Mouse (Mus musculus) liver (tissue): ENCODE results near the gene Col23a1.

ENCODE experiments used
- DNase-seq: peaks from one replicate; pipeline ENCODE4 v3.0.0-alpha.2; 2020; ENCODE audit warnings: mixed read lengths

Col23a1 gene

DNA sequence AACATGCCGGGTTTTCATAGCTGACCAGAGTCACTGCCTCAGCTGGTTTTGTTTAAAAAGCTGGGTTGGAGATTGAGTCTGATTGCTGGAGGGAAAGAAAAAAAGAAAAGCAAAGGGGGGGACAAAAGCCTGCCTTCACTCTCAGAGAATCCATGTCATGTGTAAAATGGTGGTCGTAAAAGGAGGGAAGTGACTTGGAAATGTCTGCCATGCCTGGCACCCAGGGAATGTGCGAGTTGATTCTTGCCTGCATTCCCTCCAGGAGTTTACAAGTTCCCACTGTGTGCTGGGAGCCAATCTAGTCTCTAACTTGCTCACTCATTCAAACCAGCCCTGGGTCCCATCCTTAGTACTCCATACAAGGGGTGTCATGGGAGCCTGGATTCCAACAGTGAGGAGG, 100.8 kb downstream of the Col23a1 start:
- no peak for DNase-seq

DNA sequence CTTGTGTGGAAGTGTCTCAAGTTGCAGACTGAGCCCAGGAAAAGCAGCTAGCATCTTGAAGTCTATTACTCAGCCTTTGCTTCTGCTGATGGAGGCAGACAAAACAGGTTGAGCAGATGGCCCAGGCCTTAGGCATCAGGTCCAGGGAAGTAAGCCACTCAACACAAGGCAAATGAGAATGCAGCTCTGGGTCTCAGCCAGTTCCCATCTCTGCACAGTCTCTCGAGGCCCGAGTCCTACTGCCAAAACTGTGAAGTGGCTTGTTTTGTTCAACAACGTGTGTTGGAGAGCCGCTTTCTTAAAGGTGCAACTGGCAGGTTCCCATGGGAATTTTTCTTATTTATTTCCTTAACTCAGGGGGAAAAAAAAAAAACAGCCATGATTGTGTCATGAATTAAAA, 101.8 kb downstream of the Col23a1 start:
- DNase-seq = no peak

DNA sequence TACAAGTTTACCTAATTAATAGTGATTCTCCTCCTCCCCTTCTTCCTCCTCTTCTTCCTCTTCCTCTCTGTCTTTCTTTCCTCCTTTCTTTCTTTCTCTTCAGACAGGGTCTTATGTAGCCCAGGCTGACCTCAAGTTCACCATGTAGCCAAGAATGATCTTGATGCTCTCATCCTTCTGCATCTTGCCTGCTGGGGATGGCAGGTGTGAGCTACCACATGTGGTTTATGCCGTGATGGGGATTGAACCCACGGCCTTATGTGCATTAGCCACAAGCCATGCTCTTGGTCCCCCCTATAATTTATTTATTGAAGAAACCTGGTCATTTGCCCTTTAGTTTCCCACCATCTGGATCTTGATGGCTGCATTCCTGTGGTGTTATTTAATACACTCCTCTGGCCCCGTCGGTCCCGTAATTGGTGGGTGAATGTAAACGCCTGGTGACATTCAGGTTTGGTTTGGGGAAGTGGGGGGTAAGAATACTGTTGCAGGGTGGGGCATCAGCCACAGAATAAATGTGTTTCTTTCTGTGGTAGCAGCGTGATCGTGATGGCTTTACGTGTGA, 104.7 kb downstream of the Col23a1 start:
- DNase-seq = no peak

DNA sequence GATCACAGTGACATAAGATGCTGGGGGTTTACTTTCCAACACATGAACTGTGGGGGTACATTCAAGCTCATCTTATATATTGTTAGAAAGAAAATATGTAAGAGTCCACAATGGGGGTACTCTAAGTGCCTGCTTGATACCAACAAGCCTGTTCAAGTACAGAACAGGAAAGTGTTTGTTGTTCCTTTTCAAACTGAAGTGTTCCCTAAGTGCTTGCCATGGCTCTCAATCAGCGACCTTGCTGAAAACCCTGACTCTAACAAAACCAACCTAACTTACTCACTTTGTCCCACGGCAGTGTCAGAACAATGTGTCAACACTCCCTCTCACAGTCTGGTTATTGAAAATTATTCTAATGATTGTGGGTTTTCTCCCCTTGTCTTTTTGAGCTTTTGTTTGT, 106.7 kb downstream of the Col23a1 start:
- no peak for DNase-seq

DNA sequence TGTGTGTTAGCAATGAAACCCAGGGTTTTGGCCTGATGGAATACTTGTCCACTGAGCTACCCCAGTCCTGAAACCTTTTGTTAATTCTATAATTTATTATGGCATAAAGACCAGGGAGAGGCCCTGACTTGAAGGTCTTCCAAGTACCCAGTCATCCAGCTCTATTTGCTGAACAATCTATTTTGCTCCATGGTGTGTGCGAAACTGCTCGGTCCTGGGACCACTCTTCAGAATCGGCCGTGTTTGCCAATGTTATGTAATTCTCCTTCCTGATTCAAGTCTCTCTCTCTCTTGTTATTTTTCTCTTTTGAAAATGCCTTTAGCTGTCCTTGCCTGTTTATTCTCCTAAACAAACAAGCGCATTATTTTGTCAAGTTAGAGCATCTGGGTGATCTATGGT, 108.4 kb downstream of the Col23a1 start:
- DNase-seq = no peak

DNA sequence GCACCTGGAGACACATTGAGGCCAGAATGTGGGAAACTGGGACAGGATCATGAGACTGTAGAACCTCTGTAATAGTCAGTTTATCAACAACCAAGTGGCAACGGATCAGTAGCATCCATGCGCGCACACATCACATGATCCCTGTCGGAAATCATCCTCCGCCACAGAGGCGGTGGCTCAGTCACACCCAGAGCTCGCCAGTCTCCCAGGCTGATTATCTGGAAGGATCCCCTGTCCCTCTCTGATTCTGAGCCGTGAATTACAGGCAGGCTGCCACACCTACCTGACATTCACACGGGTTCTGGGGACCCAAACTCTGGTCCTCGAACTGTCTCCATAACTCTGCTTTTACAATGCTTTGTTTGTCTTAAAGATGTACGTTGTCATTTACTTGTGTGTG, 110.6 kb downstream of the Col23a1 start:
- peak; percentile 87 for DNase-seq

DNA sequence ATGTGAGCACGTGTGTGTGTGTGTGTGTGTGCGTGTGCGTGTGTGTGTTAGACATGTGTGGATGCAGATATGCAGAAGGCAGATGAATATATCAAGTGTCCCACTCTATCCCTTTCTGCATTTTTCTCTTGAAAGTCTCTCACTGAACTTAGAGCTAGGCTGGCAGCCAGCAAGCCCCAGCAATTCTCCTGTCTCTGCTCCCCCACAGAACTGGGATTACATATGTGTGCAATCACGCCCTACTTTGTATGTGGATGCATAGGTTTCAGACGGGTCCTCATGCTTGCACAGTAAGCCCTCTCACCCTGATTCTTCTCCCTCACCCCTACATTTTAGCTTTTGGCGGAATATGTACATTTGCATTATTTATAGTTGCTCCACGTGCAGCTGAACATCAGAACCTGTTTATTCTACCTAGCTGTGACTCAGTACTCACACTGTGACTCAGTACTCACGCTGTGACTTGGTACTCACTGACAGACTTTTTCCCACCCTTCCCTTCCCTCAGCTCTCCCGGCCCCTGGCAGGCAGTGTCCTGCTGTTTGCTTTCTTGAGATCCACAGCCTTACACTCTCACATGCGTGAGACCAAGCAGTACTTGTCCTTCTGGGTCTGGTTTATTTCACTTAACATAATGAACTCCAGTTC, 111.9 kb downstream of the Col23a1 start:
- DNase-seq = no peak

DNA sequence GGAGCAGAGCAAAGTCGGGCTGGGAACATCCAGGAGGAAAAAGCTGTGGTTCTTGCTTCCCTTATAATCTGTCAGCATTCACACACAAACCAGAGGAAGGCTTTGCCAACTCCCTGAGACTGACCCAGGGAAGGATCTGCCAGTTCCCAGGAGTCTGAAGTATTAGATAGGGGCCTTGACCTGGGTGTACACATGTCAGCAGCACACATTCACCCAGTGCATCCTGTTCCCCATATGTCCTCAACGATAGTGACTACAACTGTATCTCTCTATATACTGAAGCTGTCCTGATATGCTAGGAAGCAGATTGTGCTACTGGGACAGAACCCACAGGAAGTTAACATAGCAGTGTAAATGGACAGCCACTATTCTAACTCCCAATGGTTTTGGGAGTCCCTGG, 114.2 kb downstream of the Col23a1 start:
- DNase-seq = peak; percentile 69

DNA sequence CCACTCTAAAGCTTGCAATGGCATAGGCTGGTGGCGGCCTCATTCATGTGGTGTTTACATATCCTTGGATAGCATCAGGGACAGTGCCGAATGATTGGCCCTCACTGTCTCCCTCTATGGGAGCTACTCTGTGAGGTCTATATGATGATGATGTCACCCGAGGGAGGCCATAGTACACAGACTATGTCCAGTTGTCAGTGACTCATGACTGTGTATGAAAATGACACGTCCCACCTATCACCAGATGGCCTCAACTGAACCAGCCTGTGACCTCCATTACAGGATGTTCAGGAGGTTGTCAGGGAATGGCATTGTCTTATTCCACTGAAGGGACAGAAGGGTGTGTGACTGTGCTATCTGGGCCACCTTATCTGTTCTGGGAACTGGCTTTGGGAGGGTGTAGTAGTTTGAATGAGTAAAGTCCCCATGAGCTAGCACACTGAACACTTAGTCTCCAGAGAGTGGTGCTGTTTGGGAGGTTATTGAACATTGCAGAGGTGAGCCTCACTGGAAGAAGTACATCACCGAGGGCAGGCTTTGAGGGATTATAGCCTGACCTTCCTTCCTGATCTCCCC, 115.2 kb downstream of the Col23a1 start:
- DNase-seq = peak; percentile 51

DNA sequence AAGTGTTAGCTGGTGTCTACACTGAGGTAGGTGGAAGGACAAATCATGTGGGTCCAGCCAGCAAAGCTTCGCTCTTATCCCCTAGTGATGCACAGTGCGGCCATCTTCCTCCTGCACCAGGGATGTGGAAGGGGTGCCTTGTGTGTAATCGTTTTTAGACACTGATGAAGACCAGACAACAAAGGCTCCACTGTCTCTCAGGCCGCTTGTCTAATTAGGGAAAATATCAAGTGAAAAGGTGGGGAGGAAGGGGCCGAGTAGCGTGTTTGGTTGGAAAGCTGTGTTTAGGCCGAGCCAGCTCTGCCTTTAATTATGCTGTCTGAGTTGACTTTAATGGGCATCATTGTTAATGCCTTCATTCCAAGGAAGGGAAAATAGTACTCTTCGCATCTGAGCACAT, 116.8 kb downstream of the Col23a1 start:
- DNase-seq = no peak

DNA sequence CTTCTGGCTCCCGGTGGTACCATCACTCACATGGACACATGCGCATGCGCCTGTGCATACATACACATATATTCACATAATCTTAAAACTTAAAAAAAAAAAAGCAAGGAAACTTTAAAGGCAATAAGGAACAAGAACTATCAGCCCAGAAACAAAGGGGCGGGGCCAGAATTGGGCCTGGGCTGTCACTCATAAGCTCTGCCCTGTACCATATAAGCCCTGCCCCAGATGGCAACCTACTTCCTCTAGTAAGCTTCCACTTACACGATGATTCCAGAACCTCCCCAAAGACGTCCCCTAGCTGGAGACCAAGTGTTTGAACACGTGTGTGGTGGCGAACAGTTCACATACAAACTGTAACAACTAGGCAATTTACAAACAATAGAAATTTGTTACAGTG, 117.6 kb downstream of the Col23a1 start:
- peak; percentile 77 for DNase-seq

DNA sequence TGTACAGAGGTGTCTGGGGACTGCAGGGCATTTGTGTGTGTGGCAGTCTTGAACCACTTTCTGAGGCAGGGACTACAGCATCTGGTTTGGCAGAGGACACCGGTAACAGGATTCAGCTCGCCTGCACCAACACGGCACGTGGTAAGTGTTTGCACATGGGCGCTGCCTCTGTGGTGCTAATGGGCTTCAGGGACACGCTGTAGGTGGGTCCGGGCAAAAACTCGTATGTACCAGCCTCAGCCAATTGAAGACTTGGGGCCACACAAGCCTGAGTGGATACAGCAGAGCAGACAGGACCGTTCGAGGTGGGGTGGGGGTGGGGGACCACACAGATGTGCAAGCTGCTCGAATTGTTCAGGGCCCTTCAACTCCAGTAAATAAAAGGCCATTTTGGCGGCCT, 121.1 kb downstream of the Col23a1 start:
- no peak for DNase-seq

DNA sequence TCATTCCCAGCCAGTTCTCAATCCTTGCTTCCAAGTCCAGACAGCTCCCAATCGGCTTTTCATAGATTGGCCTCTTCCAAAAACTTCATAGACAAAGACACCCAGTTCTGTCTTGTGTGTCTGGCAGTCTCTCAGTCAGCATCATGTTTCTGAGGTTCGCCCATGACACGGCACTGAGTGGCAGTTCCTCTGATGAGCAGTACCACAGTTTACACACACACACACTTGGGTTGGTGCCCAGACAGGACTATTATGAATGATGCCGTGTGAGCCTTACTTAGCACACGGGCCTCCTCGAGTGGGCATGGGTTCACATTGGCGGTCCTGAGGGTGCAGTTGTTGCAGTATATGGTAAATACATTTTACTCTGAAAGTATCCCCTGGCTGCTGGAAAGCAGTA, 124.8 kb downstream of the Col23a1 start:
- no peak for DNase-seq

DNA sequence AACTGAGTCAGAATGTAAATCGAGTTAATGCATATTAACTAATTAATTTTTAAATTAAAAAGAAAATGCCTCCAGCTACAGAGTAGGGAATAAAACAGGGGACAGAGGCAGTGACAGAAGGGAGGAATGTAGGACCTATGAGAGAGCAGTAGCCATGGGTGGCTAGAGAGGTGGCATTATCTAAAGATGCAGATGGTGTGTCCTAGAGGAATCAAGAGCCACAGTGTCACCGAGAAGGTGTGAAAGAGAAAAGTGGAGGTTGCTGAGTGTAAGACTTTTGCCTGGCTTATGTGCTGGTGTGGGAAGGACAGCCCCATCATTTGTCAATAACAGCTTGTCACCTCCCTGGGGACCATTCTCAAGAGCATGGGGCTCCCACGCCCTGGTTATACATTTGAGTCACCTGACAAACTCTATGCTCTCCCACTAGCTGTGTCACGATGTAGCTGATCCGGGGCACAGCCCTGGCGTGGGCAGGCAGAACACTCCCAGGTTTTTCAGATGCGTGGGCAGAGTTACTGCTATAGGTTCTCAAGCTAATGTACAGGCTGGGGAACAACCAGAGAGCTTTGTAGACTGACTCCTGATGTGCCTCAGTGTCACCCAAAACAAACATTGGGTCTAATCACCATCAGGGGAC, 125.4 kb downstream of the Col23a1 start:
- peak; percentile 39 for DNase-seq

DNA sequence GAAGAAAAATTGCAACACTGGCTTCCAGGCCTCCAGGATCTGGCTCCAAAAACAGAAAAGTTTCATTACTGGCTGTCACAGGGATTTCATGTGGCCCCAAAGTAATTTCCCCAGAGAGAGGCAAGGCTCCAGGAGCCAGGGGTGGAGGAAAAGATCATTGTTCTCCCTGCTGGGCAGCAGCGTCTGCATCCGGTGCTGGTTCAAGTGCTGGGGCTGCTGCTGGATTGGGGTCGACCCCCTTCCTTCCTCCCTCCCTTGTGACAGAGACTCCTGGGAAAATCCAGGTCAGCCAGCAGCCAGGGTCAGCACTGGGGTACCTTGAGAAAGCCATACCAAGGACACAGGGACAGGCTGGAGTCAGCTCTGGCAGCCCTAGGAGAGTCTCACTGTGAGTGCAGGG, 129.1 kb downstream of the Col23a1 start:
- no peak for DNase-seq

DNA sequence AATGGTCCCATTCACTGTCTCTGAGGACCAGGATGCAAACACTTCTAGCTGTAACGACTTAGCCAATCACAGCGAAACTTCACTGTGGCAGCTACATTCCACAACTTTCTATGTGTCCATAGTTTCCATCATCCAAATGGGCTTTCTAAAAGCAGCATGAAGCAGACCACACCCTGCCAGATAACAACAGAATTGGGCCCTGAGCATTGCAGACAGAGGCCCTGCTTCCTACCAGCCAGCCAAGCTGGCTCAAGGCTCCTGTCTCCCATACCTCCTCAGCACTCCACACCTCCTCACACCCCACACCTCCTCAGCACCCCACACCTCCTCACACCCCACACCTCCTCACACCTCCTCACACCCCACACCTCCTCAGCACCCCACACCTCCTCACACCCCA, 132.2 kb downstream of the Col23a1 start:
- peak; percentile 26 for DNase-seq

DNA sequence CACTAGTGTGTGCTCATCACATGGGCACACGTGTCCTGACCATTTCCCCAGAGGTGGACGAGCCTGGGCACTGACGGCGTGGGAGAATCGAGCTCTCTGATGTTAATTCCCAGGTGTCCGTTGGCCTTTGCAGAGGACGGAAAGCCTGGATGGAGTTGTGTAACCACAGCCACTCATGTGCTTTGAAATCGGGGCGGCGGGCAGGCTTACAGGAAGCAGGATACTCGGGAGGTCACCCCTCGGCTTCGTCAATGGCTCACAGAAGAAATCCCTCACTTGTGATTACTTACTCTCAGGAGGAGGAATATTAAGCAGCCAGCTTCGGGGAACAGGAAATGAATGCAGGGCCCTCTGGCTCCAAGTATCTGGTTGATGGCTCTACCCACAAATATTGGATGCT, 133.0 kb downstream of the Col23a1 start:
- DNase-seq = no peak

DNA sequence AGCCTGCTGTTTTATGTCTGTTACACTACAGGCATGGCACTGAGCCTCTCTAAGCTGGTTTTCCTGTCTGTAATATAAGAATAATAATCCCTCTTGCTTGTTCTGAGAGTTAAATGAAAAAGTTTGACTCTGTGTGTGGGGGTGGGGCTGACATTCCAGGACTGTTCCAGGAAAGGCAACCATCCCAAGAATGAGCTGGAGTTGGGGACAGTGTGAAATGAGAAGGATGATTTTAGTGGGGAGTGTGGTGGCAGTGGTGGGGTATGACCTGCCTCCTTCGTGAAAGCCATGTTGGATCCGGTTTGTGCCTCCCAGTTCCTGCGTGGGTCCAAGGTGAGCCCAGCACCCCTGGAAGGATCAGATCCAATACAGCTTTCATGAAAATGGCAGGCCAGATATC, 136.4 kb downstream of the Col23a1 start:
- DNase-seq = no peak

DNA sequence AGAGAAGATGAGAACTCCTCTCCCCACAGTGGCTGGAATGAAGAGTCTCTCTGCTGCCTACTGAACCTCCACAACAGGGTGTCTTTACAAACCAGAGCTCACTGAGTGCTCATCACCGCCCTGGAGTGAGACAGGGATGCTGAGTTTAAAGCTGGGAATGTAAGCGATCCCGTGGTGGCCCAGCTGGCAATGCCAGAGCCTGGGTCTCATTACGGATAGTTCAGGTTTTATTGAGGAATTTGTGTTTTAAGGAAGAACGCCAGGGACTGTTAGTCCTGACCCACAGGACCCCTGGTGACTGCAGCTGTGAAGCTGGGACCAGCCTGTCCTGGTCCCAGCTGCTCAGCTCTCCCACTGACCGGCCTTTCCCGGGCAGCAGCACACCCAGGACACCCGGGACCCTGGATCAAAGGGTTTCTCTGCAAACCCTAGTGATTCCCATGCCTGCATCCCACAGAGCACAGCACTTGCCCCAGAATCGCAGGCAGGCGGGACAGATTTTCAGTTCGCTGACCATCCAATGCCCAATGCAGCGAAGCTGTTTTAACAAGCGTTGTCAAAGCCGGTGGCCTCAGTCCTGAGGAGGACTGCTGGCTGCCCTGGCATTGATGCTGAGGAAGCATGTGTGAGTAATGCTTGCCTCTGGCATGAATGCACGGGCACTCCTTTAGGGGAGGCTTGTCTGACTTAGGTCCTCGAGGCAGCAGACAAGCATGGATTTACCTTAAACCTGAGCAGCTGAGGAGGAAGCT, 139.9 kb downstream of the Col23a1 start:
- no peak for DNase-seq

DNA sequence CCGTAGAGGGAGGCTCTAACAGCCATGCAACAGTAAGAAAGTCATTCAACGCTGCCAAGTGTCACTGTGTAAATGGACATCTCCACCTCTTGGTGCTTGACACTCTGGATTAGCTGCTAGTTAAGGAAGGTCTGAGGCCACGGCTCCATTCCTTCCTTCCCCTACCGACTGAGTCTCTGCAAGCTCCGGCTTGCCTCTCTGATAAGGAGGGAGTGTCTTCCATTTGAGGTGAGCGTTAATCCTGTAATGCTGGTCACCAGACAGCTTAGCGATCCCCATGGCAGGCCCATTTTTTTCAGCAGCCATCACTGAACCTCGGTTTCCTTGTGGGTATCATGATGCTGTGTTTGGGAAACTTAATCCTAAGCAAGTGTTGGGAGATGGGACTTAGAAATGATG, 140.5 kb downstream of the Col23a1 start:
- peak; percentile 62 for DNase-seq

DNA sequence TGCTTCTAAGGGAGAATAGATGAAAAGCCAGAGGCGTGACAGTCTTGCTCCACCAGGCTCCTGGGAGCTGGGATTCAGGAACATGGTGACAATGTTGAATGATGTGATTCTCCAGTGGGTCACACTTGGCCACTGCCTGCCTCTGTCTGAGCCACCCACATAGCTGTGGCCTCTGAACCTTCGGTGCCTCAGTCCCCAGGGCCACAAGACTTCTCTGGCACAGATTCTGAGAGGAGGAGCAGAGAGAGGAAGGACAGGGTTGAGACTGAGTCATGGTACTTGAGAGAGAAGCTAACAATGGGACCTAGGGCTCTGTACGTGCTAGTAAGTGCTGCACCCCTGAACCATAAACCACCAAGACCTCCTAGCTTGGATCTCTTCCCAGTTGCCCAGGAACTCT, 141.6 kb downstream of the Col23a1 start:
- DNase-seq = no peak

DNA sequence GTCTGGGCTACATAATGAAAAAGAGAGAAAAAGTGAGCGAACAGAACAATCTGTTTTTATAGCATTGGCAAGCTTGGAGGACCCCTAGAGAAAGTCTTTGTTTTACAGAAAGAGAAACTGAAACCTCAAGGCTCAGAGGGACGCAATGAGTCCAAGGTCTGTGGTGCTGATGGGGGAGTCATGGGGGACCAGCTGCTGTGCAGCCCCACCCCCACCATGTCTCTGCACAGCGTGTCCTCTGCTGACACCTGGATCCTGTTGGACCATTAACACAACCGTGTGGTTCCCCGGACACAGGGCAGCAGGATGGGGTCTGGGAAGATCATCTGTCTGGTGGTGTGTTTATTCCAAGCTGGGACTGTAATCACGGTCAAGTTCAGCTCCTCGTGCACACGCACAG, 142.2 kb downstream of the Col23a1 start:
- no peak for DNase-seq

DNA sequence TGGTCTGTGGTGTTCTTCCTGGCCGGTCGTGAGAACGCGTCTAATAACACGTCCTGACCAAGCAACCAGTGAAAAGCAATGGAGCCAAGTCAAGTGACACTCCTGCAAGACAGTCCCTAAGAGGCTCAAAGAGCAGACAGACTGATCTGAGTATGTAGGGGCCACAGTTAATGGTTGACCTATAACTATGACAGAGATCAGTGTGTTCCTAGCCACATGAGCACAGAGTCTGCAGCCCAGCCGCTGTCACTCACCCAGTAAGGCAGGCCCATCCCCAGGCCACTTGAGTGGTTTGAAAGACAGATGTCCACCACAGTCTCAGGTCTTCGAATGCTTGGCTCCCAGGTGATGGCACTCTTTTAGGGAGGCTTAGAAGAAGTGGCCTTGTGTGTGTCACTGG, 152.3 kb downstream of the Col23a1 start:
- DNase-seq = no peak

DNA sequence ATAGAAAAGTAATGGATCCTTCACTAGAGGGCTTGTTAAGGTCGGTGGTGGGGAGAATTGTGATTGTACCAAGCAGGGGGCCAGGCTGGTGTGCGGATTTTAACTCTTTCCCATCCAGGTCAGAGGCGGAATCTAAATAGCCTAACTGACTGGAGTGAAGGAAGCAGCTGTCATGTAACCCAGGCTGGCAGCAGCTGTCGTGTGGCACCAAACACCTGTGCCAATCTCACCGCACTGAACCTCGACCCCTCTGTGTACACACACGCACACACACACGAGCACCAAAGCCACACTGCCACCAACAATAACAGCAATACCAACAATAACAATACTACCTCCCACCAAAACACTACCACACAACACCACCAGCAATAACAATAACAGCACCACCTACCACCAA, 152.9 kb downstream of the Col23a1 start:
- DNase-seq = no peak
